Mouse (Mus musculus) heart, postnatal 0 days (tissue): ENCODE data around the gene Pycard. TPM values are rescaled to one million over a fixed set of nuclear protein-coding genes. Genes with fewer than 3 reads are reported as not detected.
"Not testable (repeated sequence)": the region's sequence is repeated elsewhere in the genome, so short reads cannot be mapped to it uniquely, and the experiment has no call there.

Source experiments
- ATAC-seq: fragments of 200-750 bp; cut with Nextera tagmentation; 2 replicates; pipeline ENCODE4 v1.8.0; 2017; ENCODE audit warnings: low read depth, moderate number of reproducible peaks, moderate library complexity; ENCODE audit not compliant: insufficient read depth
- DNase-seq: peaks from one replicate; pipeline ENCODE4 v3.0.0-alpha.2; 2016; ENCODE audit warnings: low spot score
- H3K27ac ChIP-seq: fragments of 300-500 bp; sonication (generic); 2 replicates; pipeline ENCODE4 v1.5.1; 2014; ENCODE audit warnings: low read depth, mild to moderate bottlenecking
- H3K27me3 ChIP-seq: fragments of 300-500 bp; sonication (generic); 2 replicates; pipeline ENCODE4 v1.6.1; 2014; ENCODE audit warnings: low read length, mixed read lengths; ENCODE audit not compliant: control insufficient read depth, insufficient read depth
- H3K36me3 ChIP-seq: fragments of 300-500 bp; sonication (generic); replicated peaks from 2 replicates; pipeline ENCODE4 v1.6.1; 2014; ENCODE audit warnings: low read length, mixed read lengths; ENCODE audit not compliant: control insufficient read depth, insufficient read depth
- H3K4me1 ChIP-seq: fragments of 300-500 bp; sonication (generic); 2 replicates; pipeline ENCODE4 v1.6.1; 2014; ENCODE audit warnings: antibody characterized with exemption; ENCODE audit not compliant: control insufficient read depth, insufficient read depth
- H3K4me2 ChIP-seq: fragments of 300-500 bp; sonication (generic); 2 replicates; pipeline ENCODE4 v1.6.1; 2014; ENCODE audit warnings: low read depth, mild to moderate bottlenecking, low read length, moderate library complexity
- H3K4me3 ChIP-seq: fragments of 300-500 bp; sonication (generic); 2 replicates; pipeline ENCODE4 v1.5.1; 2014; ENCODE audit warnings: low read depth, low read length
- H3K9ac ChIP-seq: fragments of 300-500 bp; sonication (generic); replicated peaks from 2 replicates; pipeline ENCODE4 v1.6.1; 2014; ENCODE audit warnings: low read depth, low read length, mixed read lengths
- H3K9me3 ChIP-seq: fragments of 300-500 bp; sonication (generic); replicated peaks from 2 replicates; pipeline ENCODE4 v1.6.1; 2016; ENCODE audit warnings: low read length; ENCODE audit not compliant: control insufficient read depth
- CTCF ChIP-seq: IDR thresholded peaks from 2 replicates; pipeline ENCODE4 v1.5.1; 2016; ENCODE audit warnings: antibody characterized with exemption, control low read depth, low read depth
- EP300 ChIP-seq: IDR thresholded peaks from 2 replicates; pipeline ENCODE4 v1.6.1; 2016; ENCODE audit warnings: antibody characterized with exemption, low read depth
- WGBS: fragments of 180-500 bp; shearing (Covaris S2); extraction: QIAGEN DNeasy Blood & Tissue Kit; methylation state at CpG from one replicate; pipeline ENCODE4 v1.1.7; 2014; 5-methylcytosine and 5-hydroxymethylcytosine counted together
- polyA plus RNA-seq: library from polyadenylated mRNA; unstranded; fragments of >200 nt; fragmentation: Nextera tagmentation; extraction: Ambion mirVana; gene quantifications from 2 replicates; pipeline ENCODE4 v1.2.1, GENCODE M21; 2015
- total RNA-seq: library from RNA; depleted of rRNA; stranded (reverse); fragments of >200 nt; gene quantifications from 2 replicates; pipeline ENCODE4 v1.2.3, GENCODE M21; 2014; ENCODE audit warnings: low replicate concordance; rRNA removed

The Pycard gene
- total RNA-seq (30.7 and 89.6 TPM in 2 replicates), polyA plus RNA-seq (43.0 and 46.4 TPM in 2 replicates)

DNA sequence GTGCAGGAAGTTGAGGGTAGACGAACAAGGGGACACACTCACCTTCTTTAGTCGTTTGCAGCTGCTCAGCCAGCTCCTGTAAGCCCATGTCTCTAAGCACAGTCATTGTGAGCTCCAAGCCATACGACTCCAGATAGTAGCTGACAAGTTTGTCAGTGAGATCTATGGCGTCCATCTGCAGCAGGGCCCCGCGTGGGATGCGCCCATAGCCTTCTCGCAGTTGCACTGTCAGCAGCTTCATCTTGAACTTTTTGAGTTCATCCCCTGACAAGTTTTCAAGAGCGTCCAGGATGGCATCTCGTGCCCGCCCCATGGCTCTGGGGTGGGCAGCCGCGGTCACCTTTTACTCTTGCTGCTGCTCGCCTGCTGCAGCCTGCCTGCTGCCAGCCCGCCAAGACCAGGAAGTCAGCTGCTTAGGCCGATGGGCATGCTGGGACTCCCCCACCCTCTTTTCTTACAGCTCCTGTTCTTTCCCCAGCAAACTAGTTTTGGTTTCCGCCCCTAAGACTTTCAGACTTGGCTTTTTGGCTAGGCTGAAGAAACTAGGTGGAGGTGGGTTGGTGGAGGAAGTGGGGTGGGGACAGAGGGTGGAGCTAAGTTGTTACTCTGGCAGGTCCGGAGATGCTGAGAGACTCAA lies at the start of gene Pycard:
Gene Pycard (minus strand): TSS at position 527 of the 637 bp plus-strand sequence.
- Histone ChIP-seq H3K27ac (peak within 1 kb of the TSS; percentile 58; the same call in 1 of the 2 replicates), H3K27me3 (no peaks in the 10 kb centered on the region), H3K4me1 (peaks cover 6% of the 10 kb centered on the region), H3K36me3 (peaks cover 17% of the 10 kb centered on the region), H3K4me2 (peak within 1 kb of the TSS; percentile 63), H3K9me3 (no peaks in the 10 kb centered on the region), H3K9ac (peak within 1 kb of the TSS; percentile 35), H3K4me3 (peak within 1 kb of the TSS; percentile 48)
- TF ChIP-seq CTCF (no peak), EP300 (no peak)
- 6% methylated on average over 18 of the region's 18 CpGs for WGBS
- ATAC-seq (peak; percentile 60), DNase-seq (peak; percentile 57)

DNA sequence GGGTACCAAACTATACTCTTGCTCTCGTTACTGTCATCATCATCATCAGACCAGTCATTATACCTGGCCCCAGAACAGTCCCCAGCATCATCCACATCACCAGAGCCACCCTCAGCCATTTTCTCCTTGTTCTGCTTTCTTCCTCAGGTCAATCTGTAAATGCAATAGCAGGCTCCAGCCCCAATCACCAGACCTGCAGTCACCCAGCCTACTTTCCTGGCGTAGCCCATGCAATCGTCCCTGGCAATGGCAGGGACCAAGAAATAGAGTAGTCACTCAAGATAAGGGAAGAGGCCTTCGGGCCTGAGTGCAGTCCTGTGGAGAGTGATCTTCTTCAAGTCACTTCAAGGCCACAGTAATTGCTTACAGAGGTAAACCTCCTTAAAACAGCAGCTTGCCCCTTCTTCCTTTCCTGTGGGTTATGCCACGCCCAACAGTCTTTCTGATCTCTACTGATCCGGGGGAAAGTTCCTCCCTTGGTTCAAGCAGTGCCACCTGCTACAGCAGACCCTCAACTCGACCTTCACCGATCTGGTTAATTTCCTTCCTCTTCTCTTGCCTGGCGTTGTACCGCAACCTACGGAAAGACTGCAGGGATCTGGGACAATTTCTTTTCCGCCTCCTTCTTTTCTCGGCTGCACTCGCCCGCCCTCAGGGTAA lies 48.6 kb upstream of the Pycard start:
- H3K9me3 ChIP-seq, H3K36me3 ChIP-seq, H3K9ac ChIP-seq, H3K4me3 ChIP-seq, DNase-seq, H3K4me2 ChIP-seq, H3K27ac ChIP-seq, H3K4me1 ChIP-seq, H3K27me3 ChIP-seq, ATAC-seq: not testable (repeated sequence)
- 72% methylated on average over 15 of the region's 15 CpGs for WGBS

DNA sequence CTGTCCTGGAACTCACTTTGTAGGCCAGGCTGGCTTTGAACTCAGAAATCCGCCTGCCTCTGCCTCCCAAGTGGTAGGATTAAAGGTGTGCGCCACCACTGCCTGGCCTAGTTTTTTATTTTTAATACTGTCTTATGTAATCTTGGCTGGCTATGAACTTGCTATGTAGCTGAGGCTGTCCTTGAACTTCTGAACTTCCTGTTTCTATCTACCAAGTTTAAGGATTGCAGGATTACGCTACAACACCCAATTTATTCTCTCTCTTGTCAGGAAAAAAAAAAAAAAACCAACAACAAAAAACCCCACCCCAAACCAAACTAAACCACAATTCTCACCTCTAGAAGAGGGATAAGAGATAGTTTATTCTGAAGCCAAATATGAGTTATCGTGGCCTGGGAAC lies 39.9 kb upstream of the Pycard start:
- H3K4me2 ChIP-seq = no peak overlapping the region
- H3K36me3 ChIP-seq = no peaks in the 10 kb centered on the region
- TF ChIP-seq CTCF (no peak), EP300 (no peak)
- H3K9me3 ChIP-seq = no peaks in the 10 kb centered on the region
- WGBS = 85% methylated on average over 4 of the region's 4 CpGs
- no peak overlapping the region for H3K9ac ChIP-seq
- no peak overlapping the region for H3K4me3 ChIP-seq
- no peak overlapping the region for H3K27ac ChIP-seq
- no peaks in the 10 kb centered on the region for H3K4me1 ChIP-seq
- no peak for ATAC-seq
- H3K27me3 ChIP-seq = no peaks in the 10 kb centered on the region
- no peak for DNase-seq

DNA sequence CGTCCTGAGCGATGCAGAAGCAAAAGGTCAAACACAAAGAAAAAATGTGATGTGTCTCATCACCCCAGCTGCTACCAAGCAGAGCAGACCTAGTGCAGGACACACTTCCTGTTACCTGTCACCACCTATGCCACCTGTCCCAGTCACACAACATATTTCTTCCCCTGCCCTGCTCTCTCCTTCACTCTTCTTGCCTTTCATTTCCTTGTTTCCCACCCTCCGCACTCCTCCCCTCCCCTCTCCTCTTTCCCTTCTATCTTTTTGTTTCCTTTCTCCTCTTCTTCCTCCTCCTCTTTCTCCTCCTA lies 39.3 kb upstream of the Pycard start:
- H3K9ac ChIP-seq = no peak overlapping the region
- ATAC-seq (no peak), DNase-seq (no peak)
- H3K9me3 ChIP-seq = no peaks in the 10 kb centered on the region
- H3K27ac ChIP-seq = no peak overlapping the region
- TF ChIP-seq CTCF (no peak), EP300 (no peak)
- no peak overlapping the region for H3K4me2 ChIP-seq
- no peak overlapping the region for H3K4me3 ChIP-seq
- no peaks in the 10 kb centered on the region for H3K4me1 ChIP-seq
- 84% methylated on average over 3 of the region's 3 CpGs for WGBS
- H3K36me3 ChIP-seq = no peaks in the 10 kb centered on the region
- H3K27me3 ChIP-seq = no peaks in the 10 kb centered on the region

DNA sequence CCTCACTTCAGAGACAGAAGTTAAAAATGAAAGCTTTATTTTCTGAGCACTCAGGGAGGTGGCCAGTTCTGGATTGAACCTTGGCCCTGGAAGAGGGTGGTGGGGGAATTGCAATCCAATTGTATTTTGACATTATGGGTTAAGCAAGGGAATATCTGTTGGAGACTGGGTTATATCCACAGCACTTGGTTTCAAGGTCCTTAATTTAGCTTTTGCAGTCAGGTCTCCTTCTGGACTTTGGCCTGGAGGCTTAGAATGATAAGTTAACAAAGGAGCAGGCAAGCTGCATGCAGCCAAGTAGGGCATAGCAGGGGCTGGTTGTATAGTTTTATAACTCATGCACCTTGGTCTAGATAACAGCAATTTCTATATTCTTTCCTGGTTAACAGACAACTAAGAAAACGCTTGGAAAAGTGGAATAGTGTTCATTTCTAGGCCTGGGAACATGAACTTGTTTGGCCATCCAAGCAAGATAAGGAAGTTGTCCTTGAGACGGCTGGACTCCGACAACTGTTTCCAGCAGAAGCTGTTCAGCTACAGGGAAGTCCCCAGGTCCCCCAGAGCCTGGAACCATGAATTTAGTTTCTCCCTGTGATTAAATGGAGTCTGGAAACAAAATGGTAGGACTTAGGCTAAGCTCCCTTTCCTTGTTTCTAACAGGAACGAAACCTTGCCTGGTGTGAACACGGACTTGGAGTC lies 38.8 kb upstream of the Pycard start:
- Histone ChIP-seq H3K4me3 (no peak overlapping the region), H3K4me2 (no peak overlapping the region), H3K9me3 (no peaks in the 10 kb centered on the region), H3K27ac (no peak overlapping the region), H3K27me3 (no peaks in the 10 kb centered on the region), H3K4me1 (no peaks in the 10 kb centered on the region), H3K36me3 (no peaks in the 10 kb centered on the region), H3K9ac (no peak overlapping the region)
- DNase-seq (no peak), ATAC-seq (no peak)
- TF ChIP-seq EP300 = no peak
- WGBS = 59% methylated on average over 5 of the region's 5 CpGs
